Mouse (Mus musculus) cerebellum, adult 11 months (tissue): ENCODE data around the gene Hist1h2bg.
"Not testable (repeated sequence)": the region's sequence is repeated elsewhere in the genome, so short reads cannot be mapped to it uniquely, and the experiment has no call there.

Experiments used
- DNase-seq: peaks from one replicate; pipeline ENCODE4 v3.0.0; 2022

Gene Hist1h2bg

GRCm38 (mm10) chr13:23539821-23540220 is 31.4 kb upstream of the Hist1h2bg start:
- not testable (repeated sequence) for DNase-seq

GRCm38 (mm10) chr13:23541497-23541896 is 29.7 kb upstream of the Hist1h2bg start:
- no peak for DNase-seq

GRCm38 (mm10) chr13:23542225-23542980 is 28.8 kb upstream of the Hist1h2bg start:
- not testable (repeated sequence) for DNase-seq

GRCm38 (mm10) chr13:23542999-23543607 is 28.1 kb upstream of the Hist1h2bg start, which contains the start of gene Hist1h2bh:
Hist1h2bh (minus strand) TSS chr13:23543392.
- not testable (repeated sequence) for DNase-seq

GRCm38 (mm10) chr13:23543965-23544786 is 27.0 kb upstream of the Hist1h2bg start, which contains the start of gene Hist1h3f:
Hist1h3f (plus strand) TSS chr13:23544052.
- peak; percentile 68 for DNase-seq

GRCm38 (mm10) chr13:23544787-23545120 is 26.4 kb upstream of the Hist1h2bg start:
- DNase-seq = not testable (repeated sequence)

- DNase-seq = no peak
Observed at GRCm38 (mm10) chr13:23546694-23547093, 24.5 kb upstream of the Hist1h2bg start.

- no peak for DNase-seq
Observed at GRCm38 (mm10) chr13:23550761-23551145, 20.4 kb upstream of the Hist1h2bg start.

GRCm38 (mm10) chr13:23551146-23551834 is 19.9 kb upstream of the Hist1h2bg start, which contains the start of gene Hist1h4f:
Hist1h4f (minus strand) TSS chr13:23551648.
- peak; percentile 86 for DNase-seq

- DNase-seq = no peak
Observed at GRCm38 (mm10) chr13:23551931-23552914, 19.0 kb upstream of the Hist1h2bg start.

GRCm38 (mm10) chr13:23552962-23553361 is 18.2 kb upstream of the Hist1h2bg start, which contains the start of gene Hist1h1d:
Hist1h1d (plus strand) TSS chr13:23553262.
- no peak for DNase-seq

GRCm38 (mm10) chr13:23554393-23554792 is 16.8 kb upstream of the Hist1h2bg start:
- DNase-seq = no peak

- peak; percentile 65 for DNase-seq
Observed at GRCm38 (mm10) chr13:23554925-23555838, 16.0 kb upstream of the Hist1h2bg start.

GRCm38 (mm10) chr13:23555839-23556416 is 15.3 kb upstream of the Hist1h2bg start:
- peak; percentile 54 for DNase-seq

GRCm38 (mm10) chr13:23556906-23557305 is 14.3 kb upstream of the Hist1h2bg start:
- DNase-seq = no peak

GRCm38 (mm10) chr13:23560699-23561098 is 10.5 kb upstream of the Hist1h2bg start:
- DNase-seq = not testable (repeated sequence)

GRCm38 (mm10) chr13:23561531-23561882 is 9.7 kb upstream of the Hist1h2bg start:
- not testable (repeated sequence) for DNase-seq

- DNase-seq = peak; percentile 90
Observed at GRCm38 (mm10) chr13:23561883-23562659, 9.1 kb upstream of the Hist1h2bg start, which contains the start of gene Hist1h3e. Hist1h3e (minus strand) TSS chr13:23562369.
